Mouse (Mus musculus) liver, embryonic 14.5 days (tissue): ENCODE measurements at regions not wholly inside any gene's neighbourhood (a gene's known extent, or its start where the extent isn't known, plus 50 kb on each side); places are given as distances from the start of the nearest gene placed in this dataset.

ENCODE experiments used
- CTCF ChIP-seq: IDR thresholded peaks from 2 replicates; pipeline ENCODE4 v1.5.1; 2016; ENCODE audit warnings: antibody characterized with exemption, low read depth, control low read depth
- EP300 ChIP-seq: IDR thresholded peaks from 2 replicates; pipeline ENCODE4 v1.6.1; 2016; ENCODE audit warnings: antibody characterized with exemption, low read depth

DNA sequence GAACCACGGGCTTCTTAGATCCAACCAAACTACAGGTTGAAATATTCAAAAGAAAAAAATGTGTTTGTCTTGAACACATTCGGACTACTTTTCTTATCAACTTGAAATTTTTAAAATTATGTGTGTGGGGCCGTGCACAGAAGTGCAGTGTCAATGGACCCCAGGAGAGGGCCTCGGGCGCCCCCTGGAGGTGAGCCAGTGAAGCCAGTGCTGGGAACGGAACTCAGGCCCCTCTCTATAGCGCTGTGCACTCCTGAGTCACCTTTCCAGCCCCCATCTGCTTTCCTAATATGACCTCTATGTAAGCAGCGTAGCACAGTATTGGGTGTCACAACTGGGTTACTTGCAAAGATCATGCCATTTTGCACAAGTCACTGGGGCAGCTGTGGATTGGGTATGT, 61.9 kb upstream of the Slc22a12 start:
- TF ChIP-seq CTCF = peak; percentile 53
- TF ChIP-seq EP300 = no peak
